Mouse (Mus musculus): Measurements from ENCODE around the gene Fbxo45. TPM values are rescaled to one million over a fixed set of nuclear protein-coding genes. Genes with fewer than 3 reads are reported as not detected.
A peak's percentile ranks its signal among the peaks of the same experiment; 100 is the strongest.
"Not testable (repeated sequence)": the region's sequence is repeated elsewhere in the genome, so short reads cannot be mapped to it uniquely, and the experiment has no call there.

Gene Fbxo45
- polyA plus RNA-seq (2015; fragmentation: Nextera tagmentation; extraction: Ambion mirVana) = 20.2 and 22.8 TPM in 2 replicates

GRCm38 (mm10) chr16:32246952-32247370, at the start of gene Fbxo45, which contains the start of gene Wdr53:
Gene Fbxo45 (minus strand): TSS chr16:32247158.
Gene Wdr53 (plus strand): TSS chr16:32247227.
- H3K4me3 ChIP-seq = peak within 1 kb of the TSS; percentile 89
- H3K27me3 ChIP-seq = no peaks in the 10 kb centered on the region
- peaks cover 37% of the 10 kb centered on the region for H3K4me1 ChIP-seq
- ATAC-seq (replicated peaks) = peak; percentile 100
- peak within 1 kb of the TSS; percentile 93 for H3K27ac ChIP-seq (replicated peaks)
- H3K9me3 ChIP-seq = no peaks in the 10 kb centered on the region
- H3K9ac ChIP-seq (replicated peaks) = peak within 1 kb of the TSS; percentile 92
- H3K36me3 ChIP-seq = no peaks in the 10 kb centered on the region
- H3K4me2 ChIP-seq (replicated peaks) = peak within 1 kb of the TSS; percentile 86
- under 1% methylated on average over 48 of the region's 48 CpGs for WGBS

GRCm38 (mm10) chr16:32291821-32292220, 44.9 kb upstream of the Fbxo45 start:
- no peak overlapping the region for H3K27ac ChIP-seq (replicated peaks)
- no peaks in the 10 kb centered on the region for H3K27me3 ChIP-seq
- H3K36me3 ChIP-seq = peaks cover 50% of the 10 kb centered on the region
- H3K4me3 ChIP-seq = no peak overlapping the region
- H3K4me1 ChIP-seq = no peaks in the 10 kb centered on the region
- no peak overlapping the region for H3K9ac ChIP-seq (replicated peaks)
- H3K4me2 ChIP-seq (replicated peaks) = no peak overlapping the region
- no peak for ATAC-seq (replicated peaks)
- 92% methylated on average over 4 of the region's 4 CpGs for WGBS
- no peaks in the 10 kb centered on the region for H3K9me3 ChIP-seq

DNA sequence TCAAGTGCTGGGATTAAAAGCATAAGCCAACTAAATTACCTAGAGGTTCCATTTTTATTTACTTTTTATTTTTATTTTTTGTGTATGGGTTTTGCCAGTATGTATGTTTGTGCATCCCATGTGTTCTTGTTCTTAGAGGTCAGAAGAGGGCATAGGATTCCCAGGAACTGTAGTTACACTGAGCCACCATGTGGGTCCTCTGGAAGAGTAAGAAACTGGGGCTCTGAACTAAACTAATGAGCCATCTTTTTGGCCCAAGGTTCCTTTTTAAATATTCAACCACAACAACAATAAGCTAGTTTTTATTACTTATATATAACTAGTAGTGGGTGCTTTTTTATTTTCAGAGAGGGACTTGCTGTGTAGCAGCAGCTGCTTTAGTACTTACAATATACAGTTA, 35.6 kb upstream of the Fbxo45 start:
- no peaks in the 10 kb centered on the region for H3K27me3 ChIP-seq
- no peak for ATAC-seq (replicated peaks)
- H3K4me3 ChIP-seq = no peak overlapping the region
- H3K9me3 ChIP-seq = no peaks in the 10 kb centered on the region
- H3K36me3 ChIP-seq = peaks cover 43% of the 10 kb centered on the region
- H3K4me1 ChIP-seq = peaks cover 33% of the 10 kb centered on the region
- no peak overlapping the region for H3K27ac ChIP-seq (replicated peaks)
- H3K9ac ChIP-seq (replicated peaks) = no peak overlapping the region
- H3K4me2 ChIP-seq (replicated peaks) = no peak overlapping the region

- H3K9me3 ChIP-seq = no peaks in the 10 kb centered on the region
- no peaks in the 10 kb centered on the region for H3K27me3 ChIP-seq
- 0 out of 2 replicates have a peak overlapping the region, but pooled peaks have one; percentile 7 for H3K9ac ChIP-seq (replicated peaks)
- 86% methylated on average over 8 of the region's 8 CpGs for WGBS
- H3K27ac ChIP-seq (replicated peaks) = no peak overlapping the region
- H3K4me2 ChIP-seq (replicated peaks) = peak overlapping the region; percentile 66
- peak overlapping the region; percentile 19 for H3K4me3 ChIP-seq
- H3K36me3 ChIP-seq = peaks cover 23% of the 10 kb centered on the region
- H3K4me1 ChIP-seq = peaks cover 39% of the 10 kb centered on the region
- no peak for ATAC-seq (replicated peaks)
These were observed 33.3 kb upstream of the Fbxo45 start for GRCm38 (mm10) chr16:32280211-32280610.

- ATAC-seq (replicated peaks) = no peak
- WGBS = 47% methylated on average over 7 of the region's 7 CpGs
- peak overlapping the region; percentile 97; the same call in 1 of the 2 replicates for H3K27ac ChIP-seq (replicated peaks)
These were observed 31.4 kb upstream of the Fbxo45 start for GRCm38 (mm10) chr16:32278396-32278795.

DNA sequence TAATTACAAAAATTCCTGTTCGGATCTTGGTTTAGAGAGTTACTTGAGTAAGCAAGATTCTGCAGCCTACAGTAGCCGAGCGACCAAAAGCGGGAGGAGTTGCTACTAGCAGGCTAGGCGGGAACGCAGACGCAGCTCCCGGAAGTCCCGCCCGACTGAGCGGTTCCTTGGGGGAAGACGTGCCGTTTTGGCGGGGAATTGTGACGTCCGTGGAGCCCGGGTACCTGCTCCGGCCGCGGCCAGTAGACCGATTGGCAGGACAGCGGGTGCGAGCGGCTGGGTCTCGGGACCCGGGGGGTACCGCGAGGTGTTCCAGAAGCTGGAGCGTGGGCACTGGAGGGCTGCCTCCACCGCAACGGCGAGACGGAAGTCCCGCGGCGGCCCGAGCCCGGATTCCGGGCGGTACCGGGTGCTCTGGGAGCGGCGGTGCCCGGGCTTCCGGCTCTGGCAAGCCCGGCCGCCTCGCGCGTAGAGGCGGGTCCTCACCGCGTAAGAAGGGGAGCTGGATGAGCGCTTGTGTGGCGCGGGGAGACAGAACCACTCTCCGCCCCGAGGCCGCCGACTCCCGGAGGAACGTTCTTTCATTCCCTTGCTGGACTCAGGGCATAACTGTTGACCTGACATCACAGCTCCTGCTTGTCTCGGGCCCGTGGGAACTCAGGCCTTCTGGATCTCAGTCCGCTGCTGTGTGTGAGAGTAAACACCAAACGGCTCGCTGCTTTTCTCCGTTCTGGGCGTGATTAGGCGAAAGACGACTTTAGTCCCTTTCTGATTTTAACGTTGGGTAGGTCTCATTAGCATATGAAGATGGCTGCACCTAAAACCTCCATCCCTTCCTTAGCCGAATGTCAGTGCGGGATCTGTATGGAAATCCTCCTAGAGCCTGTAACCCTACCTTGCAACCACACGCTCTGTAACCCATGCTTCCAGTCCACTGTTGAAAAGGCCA, 30.6 kb upstream of the Fbxo45 start, which contains the start of gene Rnf168:
Rnf168 (plus strand) TSS at position 152 of the 949 bp plus-strand sequence.
- ATAC-seq (replicated peaks) = peak; percentile 96

More at GRCm38 (mm10) chr16:32278396-32278795, 31.4 kb upstream of the Fbxo45 start:
- no peaks in the 10 kb centered on the region for H3K27me3 ChIP-seq
- peak overlapping the region; percentile 91 for H3K4me3 ChIP-seq
- H3K36me3 ChIP-seq = peaks cover 5% of the 10 kb centered on the region
- H3K4me1 ChIP-seq = peaks cover 39% of the 10 kb centered on the region
- peak overlapping the region; percentile 66 for H3K4me2 ChIP-seq (replicated peaks)
- peak overlapping the region; percentile 88 for H3K9ac ChIP-seq (replicated peaks)
- no peaks in the 10 kb centered on the region for H3K9me3 ChIP-seq

GRCm38 (mm10) chr16:32275830-32276229, 28.9 kb upstream of the Fbxo45 start:
- no peak overlapping the region for H3K4me2 ChIP-seq (replicated peaks)
- no peak overlapping the region for H3K9ac ChIP-seq (replicated peaks)
- H3K27ac ChIP-seq (replicated peaks) = no peak overlapping the region
- H3K9me3 ChIP-seq = no peaks in the 10 kb centered on the region
- no peaks in the 10 kb centered on the region; the same call in 1 of the 2 replicates for H3K36me3 ChIP-seq
- no peaks in the 10 kb centered on the region for H3K27me3 ChIP-seq
- no peak overlapping the region for H3K4me3 ChIP-seq
- no peak for ATAC-seq (replicated peaks)
- 69% methylated on average over 1 of the region's 1 CpGs for WGBS
- peaks cover 31% of the 10 kb centered on the region for H3K4me1 ChIP-seq

More for the DNA sequence above, 30.6 kb upstream of the Fbxo45 start, which contains the start of gene Rnf168:
- Histone ChIP-seq H3K9me3 (no peaks in the 10 kb centered on the region), H3K9ac (replicated peaks) (peak within 1 kb of the TSS; percentile 88), H3K4me2 (replicated peaks) (peak within 1 kb of the TSS; percentile 66), H3K36me3 (no peaks in the 10 kb centered on the region; the same call in 1 of the 2 replicates), H3K27ac (replicated peaks) (peak within 1 kb of the TSS; percentile 97), H3K27me3 (no peaks in the 10 kb centered on the region), H3K4me3 (peak within 1 kb of the TSS; percentile 91), H3K4me1 (peaks cover 39% of the 10 kb centered on the region)
- WGBS = under 1% methylated on average over 75 of the region's 75 CpGs

DNA sequence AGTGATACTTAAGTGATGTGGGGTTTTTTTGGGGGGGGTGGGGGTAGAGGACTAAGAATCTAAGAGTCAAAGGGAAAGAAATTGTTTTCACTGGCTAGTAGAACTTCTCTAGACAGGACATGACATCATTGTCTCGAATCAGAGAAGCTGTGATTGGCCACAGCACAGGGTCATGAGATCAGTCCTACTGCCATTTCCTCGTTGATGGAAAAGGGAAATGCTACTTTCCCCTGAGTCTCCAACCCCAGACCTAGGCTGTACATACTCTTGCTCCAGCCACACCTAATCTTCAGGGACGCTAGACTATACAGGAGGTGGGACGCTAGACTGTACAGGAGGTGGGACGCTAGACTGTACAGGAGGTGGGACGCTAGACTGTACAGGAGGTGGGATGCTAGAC, 28.1 kb upstream of the Fbxo45 start:
- Histone ChIP-seq H3K4me3 (no peak overlapping the region), H3K9ac (replicated peaks) (no peak overlapping the region), H3K27ac (replicated peaks) (no peak overlapping the region), H3K27me3 (no peaks in the 10 kb centered on the region), H3K4me2 (replicated peaks) (no peak overlapping the region), H3K36me3 (no peaks in the 10 kb centered on the region; the same call in 1 of the 2 replicates), H3K9me3 (no peaks in the 10 kb centered on the region), H3K4me1 (peaks cover 24% of the 10 kb centered on the region)
- no peak for ATAC-seq (replicated peaks)
- 93% methylated on average over 6 of the region's 6 CpGs for WGBS

GRCm38 (mm10) chr16:32273338-32273737, 26.4 kb upstream of the Fbxo45 start:
- 58% methylated on average over 9 of the region's 9 CpGs for WGBS
- no peak overlapping the region for H3K27ac ChIP-seq (replicated peaks)

DNA sequence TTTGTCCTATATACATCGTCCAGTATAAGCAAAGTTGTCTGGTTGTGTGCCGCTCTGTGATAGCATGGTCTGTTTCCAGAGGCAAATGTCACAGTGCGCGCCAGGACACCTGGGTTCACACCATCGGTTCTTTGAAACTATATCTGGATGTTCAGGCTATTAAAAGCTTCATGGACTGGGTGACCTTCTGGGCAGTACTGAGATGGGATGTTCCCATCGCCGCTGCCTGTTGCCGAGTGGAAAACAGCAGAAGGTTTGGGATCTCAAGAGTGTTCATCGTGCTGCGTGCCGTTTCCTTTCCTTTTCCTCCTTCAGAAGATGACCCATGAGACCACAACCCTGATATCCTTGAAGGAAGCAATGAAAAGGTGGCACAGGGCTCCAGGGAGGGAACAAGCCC, 24.3 kb upstream of the Fbxo45 start, which contains the start of gene Smco1:
Smco1 (plus strand) TSS at position 178 of the 400 bp plus-strand sequence.
- 88% methylated on average over 11 of the region's 11 CpGs for WGBS
- no peak for ATAC-seq (replicated peaks)
- H3K27me3 ChIP-seq = no peaks in the 10 kb centered on the region
- H3K9ac ChIP-seq (replicated peaks) = no peak within 1 kb of the TSS
- H3K4me2 ChIP-seq (replicated peaks) = no peak within 1 kb of the TSS
- H3K4me3 ChIP-seq = no peak within 1 kb of the TSS
- no peaks in the 10 kb centered on the region for H3K36me3 ChIP-seq
- H3K4me1 ChIP-seq = no peaks in the 10 kb centered on the region
- H3K27ac ChIP-seq (replicated peaks) = no peak within 1 kb of the TSS
- no peaks in the 10 kb centered on the region for H3K9me3 ChIP-seq

More at GRCm38 (mm10) chr16:32273338-32273737, 26.4 kb upstream of the Fbxo45 start:
- no peak for ATAC-seq (replicated peaks)
- H3K36me3 ChIP-seq = no peaks in the 10 kb centered on the region
- no peaks in the 10 kb centered on the region for H3K27me3 ChIP-seq
- H3K4me1 ChIP-seq = peaks cover 7% of the 10 kb centered on the region
- H3K9ac ChIP-seq (replicated peaks) = no peak overlapping the region
- H3K4me2 ChIP-seq (replicated peaks) = no peak overlapping the region
- no peaks in the 10 kb centered on the region for H3K9me3 ChIP-seq
- no peak overlapping the region for H3K4me3 ChIP-seq

DNA sequence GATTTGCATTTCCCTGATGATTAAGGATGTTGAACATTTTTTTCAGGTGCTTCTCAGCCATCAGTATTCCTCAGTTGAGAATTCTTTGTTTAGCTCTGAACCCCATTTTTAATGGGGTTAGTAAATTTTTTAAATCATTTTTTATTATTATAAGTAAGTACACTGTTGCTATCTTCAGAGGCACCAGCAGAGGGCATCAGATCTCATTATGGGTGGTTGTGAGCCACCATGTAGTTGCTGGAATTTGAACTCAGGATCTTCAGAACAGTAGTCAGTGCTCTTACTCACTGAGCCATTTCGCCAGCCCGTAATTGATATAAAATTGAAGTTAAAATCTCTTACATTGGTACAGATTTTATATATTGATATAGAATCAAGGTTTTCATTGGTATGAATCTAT, 17.3 kb upstream of the Fbxo45 start:
- H3K9me3 ChIP-seq; H3K4me2 ChIP-seq (replicated peaks); H3K27me3 ChIP-seq; H3K4me3 ChIP-seq; H3K9ac ChIP-seq (replicated peaks); H3K36me3 ChIP-seq; H3K27ac ChIP-seq (replicated peaks); ATAC-seq (replicated peaks); H3K4me1 ChIP-seq: not testable (repeated sequence)
- 88% methylated on average over 2 of the region's 2 CpGs for WGBS

GRCm38 (mm10) chr16:32246351-32246791, 587 bp downstream of the Fbxo45 start:
- peak overlapping the region; percentile 92 for H3K9ac ChIP-seq (replicated peaks)
- H3K4me3 ChIP-seq = peak overlapping the region; percentile 89
- peak; percentile 59 for ATAC-seq (replicated peaks)
- H3K27me3 ChIP-seq = no peaks in the 10 kb centered on the region
- WGBS = 0% methylated on average over 41 of the region's 41 CpGs
- H3K9me3 ChIP-seq = no peaks in the 10 kb centered on the region
- H3K27ac ChIP-seq (replicated peaks) = peak overlapping the region; percentile 93
- H3K36me3 ChIP-seq = no peaks in the 10 kb centered on the region
- peak overlapping the region; percentile 86 for H3K4me2 ChIP-seq (replicated peaks)
- peaks cover 37% of the 10 kb centered on the region for H3K4me1 ChIP-seq

Data from forebrain, embryonic 15.5 days (tissue).